Mouse (Mus musculus): Measurements from ENCODE around the gene Dst. TPM values are rescaled to one million over a fixed set of nuclear protein-coding genes. Genes with fewer than 3 reads are reported as not detected.
A peak's percentile ranks its signal among the peaks of the same experiment; 100 is the strongest.

Dst gene
- polyA plus RNA-seq, 2 experiments: 4.3 to 5.0 TPM

DNA sequence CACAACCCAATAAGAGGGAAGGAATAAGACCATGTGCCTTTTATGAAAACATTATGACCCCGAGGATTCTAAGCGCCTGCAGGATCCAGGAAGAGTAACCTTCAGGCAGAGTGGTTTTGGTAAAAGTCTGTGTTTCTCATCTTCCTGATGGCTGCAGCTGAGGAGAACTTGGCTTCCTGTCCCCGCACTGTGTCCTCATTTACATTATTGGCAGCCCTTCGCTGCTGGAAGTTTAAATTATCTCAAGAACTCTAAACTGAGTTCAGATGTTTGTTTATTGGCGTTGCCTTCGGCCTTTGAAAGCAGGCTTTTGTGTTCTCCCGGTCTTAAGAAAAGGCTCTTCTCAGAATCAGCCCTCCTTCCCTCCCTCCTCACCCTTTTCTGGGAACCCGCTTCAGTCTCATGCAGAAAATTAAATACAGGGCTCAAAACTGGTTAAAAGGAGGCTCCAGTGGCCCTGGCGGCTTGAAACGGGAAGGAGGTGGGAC, 97.3 kb downstream of the Dst start:
- Histone ChIP-seq H3K9ac (replicated peaks) (no peak overlapping the region), H3K4me2 (ENCODE audit: low read depth) (peak overlapping the region; percentile 54), H3K36me3 (replicated peaks; ENCODE audit: control insufficient read depth, insufficient read depth, low read depth) (no peaks in the 10 kb centered on the region), H3K9me3 (ENCODE audit: control insufficient read depth, low read length) (no peaks in the 10 kb centered on the region), H3K4me3 (ENCODE audit: insufficient read depth in 1 of 2, low read depth in 2 of 2, low read length in 2 of 2) (peak overlapping the region; percentile 13 to 39; a peak in 1 of 4 replicates), H3K27ac (no peak overlapping the region), H3K4me1 (replicated peaks; ENCODE audit: control insufficient read depth in 2 of 2, insufficient read depth in 2 of 2, low read length in 1 of 2) (peaks cover 0 to 2% of the 10 kb centered on the region in 2 experiments; a peak in 1 of 4 replicates), H3K27me3 (ENCODE audit: control insufficient read depth, insufficient read depth, low read length) (no peaks in the 10 kb centered on the region; the same call in 1 of the 2 replicates)
- ATAC-seq (ENCODE audit: insufficient read depth) (no peak), DNase-seq (ENCODE audit: low read depth in 3 of 3, low spot score in 3 of 3) (no peak)
- TF ChIP-seq EP300 (IDR thresholded peaks at IDR 0.05; ENCODE audit: low read depth) (no peak), CTCF (IDR thresholded peaks at IDR 0.05; ENCODE audit: low read depth) (no peak)
- WGBS (ENCODE audit: insufficient replicate concordance): 5% methylated on average over 10 of the region's 10 CpGs

DNA sequence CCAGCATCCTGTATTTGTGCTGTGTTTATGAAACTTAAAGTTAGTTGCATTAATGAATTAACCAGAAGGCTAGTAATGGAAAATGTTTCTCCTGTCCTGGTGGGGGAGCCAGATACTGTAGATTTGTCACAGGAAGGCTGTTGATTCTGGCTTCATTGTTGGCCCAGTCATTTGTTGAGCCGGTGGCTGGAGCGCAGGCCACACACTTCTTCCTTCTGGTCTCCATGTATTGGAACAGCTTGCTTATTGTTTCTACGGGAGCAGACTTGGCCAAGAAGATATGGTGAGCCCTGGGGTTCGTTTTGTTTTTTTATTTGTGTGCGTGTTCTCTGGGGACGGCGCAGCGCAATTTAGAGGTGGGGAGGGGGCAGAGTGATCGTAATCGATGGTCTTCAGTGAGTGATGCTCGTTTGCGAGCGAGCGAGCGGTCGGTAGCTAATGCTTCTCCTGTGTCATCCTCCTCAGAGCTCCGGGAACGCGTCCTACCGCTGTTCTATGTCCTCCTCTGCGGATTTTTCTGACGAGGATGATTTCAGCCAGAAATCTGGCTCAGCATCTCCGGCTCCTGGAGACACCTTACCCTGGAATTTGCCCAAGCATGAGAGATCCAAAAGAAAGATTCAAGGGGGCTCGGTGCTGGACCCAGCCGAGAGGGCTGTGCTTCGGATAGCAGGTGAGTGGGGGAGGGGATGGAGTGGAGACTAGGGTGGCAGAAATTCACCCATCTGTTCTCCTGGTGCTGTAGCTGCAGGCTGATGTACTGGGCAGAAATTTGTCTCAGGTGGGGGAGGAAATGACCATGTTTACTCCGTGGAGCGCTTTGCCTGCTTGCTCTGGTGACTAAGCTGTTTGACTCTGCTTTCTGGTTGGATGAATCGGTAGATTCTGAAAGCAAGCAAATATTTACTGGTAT, 98.0 kb downstream of the Dst start:
- Histone ChIP-seq H3K4me2 (ENCODE audit: low read depth) (peak overlapping the region; percentile 54), H3K9ac (replicated peaks) (no peak overlapping the region), H3K9me3 (ENCODE audit: control insufficient read depth, low read length) (no peaks in the 10 kb centered on the region), H3K4me1 (replicated peaks; ENCODE audit: control insufficient read depth in 2 of 2, insufficient read depth in 2 of 2, low read length in 1 of 2) (peaks cover 0 to 2% of the 10 kb centered on the region in 2 experiments; a peak in 1 of 4 replicates), H3K27me3 (ENCODE audit: control insufficient read depth, insufficient read depth, low read length) (peaks cover under 1% of the 10 kb centered on the region), H3K27ac (no peak overlapping the region), H3K36me3 (replicated peaks; ENCODE audit: control insufficient read depth, insufficient read depth, low read depth) (no peaks in the 10 kb centered on the region), H3K4me3 (ENCODE audit: insufficient read depth in 1 of 2, low read depth in 2 of 2, low read length in 2 of 2) (peak overlapping the region; percentile 39 to 51)
- TF ChIP-seq CTCF (IDR thresholded peaks at IDR 0.05; ENCODE audit: low read depth) (peak; percentile 40), EP300 (IDR thresholded peaks at IDR 0.05; ENCODE audit: low read depth) (no peak)
- DNase-seq (ENCODE audit: low read depth in 3 of 3, low spot score in 3 of 3): peak in 1 of 3 experiments; percentile 9
- 0 out of 2 replicates have a peak, but pooled peaks have one; percentile 13 for ATAC-seq (ENCODE audit: insufficient read depth)
- 4% methylated on average over 29 of the region's 29 CpGs for WGBS (ENCODE audit: insufficient replicate concordance)

DNA sequence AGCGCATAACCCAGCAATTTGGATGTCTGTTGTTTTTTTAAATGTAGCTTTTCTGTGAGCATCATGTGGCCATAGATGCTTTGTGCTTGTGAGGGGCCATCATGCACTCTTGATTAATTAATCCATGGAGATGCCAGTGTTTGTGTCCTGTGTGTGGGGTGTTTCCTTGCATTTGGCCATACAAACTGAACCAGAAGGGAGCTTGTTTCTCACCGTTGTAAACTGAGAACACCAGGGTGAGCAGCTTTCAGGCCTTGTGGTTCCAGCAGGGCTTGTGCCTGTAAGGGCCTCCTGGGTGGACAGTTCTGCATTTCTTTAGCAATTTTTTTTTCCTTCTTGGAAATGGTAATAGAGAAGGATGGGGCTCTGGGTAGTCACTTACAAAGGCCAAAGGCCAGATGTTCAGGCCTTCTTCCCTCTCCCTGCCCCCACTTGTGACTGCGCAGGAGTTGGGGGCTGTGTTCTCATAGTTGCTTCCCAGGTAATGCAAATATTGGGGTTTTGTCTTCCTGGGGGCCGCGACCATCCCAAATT, 98.9 kb downstream of the Dst start:
- no peak overlapping the region for H3K27ac ChIP-seq
- H3K4me2 ChIP-seq (ENCODE audit: low read depth): peak overlapping the region; percentile 34
- H3K9me3 ChIP-seq (ENCODE audit: control insufficient read depth, low read length): no peaks in the 10 kb centered on the region
- no peak overlapping the region for H3K9ac ChIP-seq (replicated peaks)
- no peak overlapping the region for H3K4me3 ChIP-seq (ENCODE audit: insufficient read depth in 1 of 2, low read depth in 2 of 2, low read length in 2 of 2)
- H3K4me1 ChIP-seq (replicated peaks; ENCODE audit: control insufficient read depth in 2 of 2, insufficient read depth in 2 of 2, low read length in 1 of 2): peaks cover 0 to 2% of the 10 kb centered on the region in 2 experiments; a peak in 1 of 4 replicates
- peaks cover 10% of the 10 kb centered on the region for H3K27me3 ChIP-seq (ENCODE audit: control insufficient read depth, insufficient read depth, low read length)
- no peak for ATAC-seq (ENCODE audit: insufficient read depth)
- WGBS (ENCODE audit: insufficient replicate concordance): 52% methylated on average over 5 of the region's 5 CpGs
- no peak for TF ChIP-seq CTCF (IDR thresholded peaks at IDR 0.05; ENCODE audit: low read depth)
- no peak for TF ChIP-seq EP300 (IDR thresholded peaks at IDR 0.05; ENCODE audit: low read depth)
- no peaks in the 10 kb centered on the region for H3K36me3 ChIP-seq (replicated peaks; ENCODE audit: control insufficient read depth, insufficient read depth, low read depth)
- DNase-seq (ENCODE audit: low read depth in 3 of 3, low spot score in 3 of 3): no peak

DNA sequence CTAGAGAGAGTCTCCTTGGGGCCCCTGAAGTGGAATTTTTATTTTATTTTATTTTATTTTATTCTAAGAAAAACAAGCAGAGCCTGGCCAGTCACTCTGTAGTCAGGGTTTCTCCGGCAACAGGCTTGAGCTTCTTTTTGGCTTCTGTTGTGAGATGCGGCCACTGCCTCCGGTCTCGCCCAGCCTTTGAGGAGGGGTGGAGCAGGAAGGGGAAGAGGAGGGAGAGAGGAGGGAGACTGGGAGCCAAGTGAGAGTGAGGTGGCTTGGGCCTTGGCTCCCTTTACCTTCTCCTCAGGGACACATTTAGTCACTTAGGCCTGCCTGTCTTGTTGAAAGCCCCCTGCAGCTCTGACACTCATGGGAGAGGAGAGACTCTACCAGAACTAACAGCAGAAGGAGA, 99.4 kb downstream of the Dst start:
- H3K4me2 ChIP-seq (ENCODE audit: low read depth): no peak overlapping the region
- H3K4me3 ChIP-seq (ENCODE audit: insufficient read depth in 1 of 2, low read depth in 2 of 2, low read length in 2 of 2): no peak overlapping the region
- H3K36me3 ChIP-seq (replicated peaks; ENCODE audit: control insufficient read depth, insufficient read depth, low read depth): no peaks in the 10 kb centered on the region
- DNase-seq (ENCODE audit: low read depth in 3 of 3, low spot score in 3 of 3) (no peak), ATAC-seq (ENCODE audit: insufficient read depth) (no peak)
- H3K4me1 ChIP-seq (replicated peaks; ENCODE audit: control insufficient read depth in 2 of 2, insufficient read depth in 2 of 2, low read length in 1 of 2): peaks cover 0 to 2% of the 10 kb centered on the region in 2 experiments; a peak in 1 of 4 replicates
- H3K27ac ChIP-seq: no peak overlapping the region
- no peaks in the 10 kb centered on the region for H3K9me3 ChIP-seq (ENCODE audit: control insufficient read depth, low read length)
- 54% methylated on average over 4 of the region's 4 CpGs for WGBS (ENCODE audit: insufficient replicate concordance)
- peaks cover 13% of the 10 kb centered on the region for H3K27me3 ChIP-seq (ENCODE audit: control insufficient read depth, insufficient read depth, low read length)
- TF ChIP-seq CTCF (IDR thresholded peaks at IDR 0.05; ENCODE audit: low read depth): no peak
- TF ChIP-seq EP300 (IDR thresholded peaks at IDR 0.05; ENCODE audit: low read depth): no peak
- H3K9ac ChIP-seq (replicated peaks): no peak overlapping the region

Measured in liver, embryonic 14.5 days (tissue).